Mouse (Mus musculus) cerebellum, adult 9-11 months (tissue): Measurements from ENCODE around the gene Ptpn14.

Source experiments
- DNase-seq: peaks from one replicate; pipeline ENCODE4 v3.0.0; 2022

Gene Ptpn14

GRCm38 (mm10) chr1:189772707-189773106 lies 44.6 kb downstream of the Ptpn14 start:
- no peak for DNase-seq

GRCm38 (mm10) chr1:189774778-189775177 lies 46.7 kb downstream of the Ptpn14 start:
- no peak for DNase-seq

DNA sequence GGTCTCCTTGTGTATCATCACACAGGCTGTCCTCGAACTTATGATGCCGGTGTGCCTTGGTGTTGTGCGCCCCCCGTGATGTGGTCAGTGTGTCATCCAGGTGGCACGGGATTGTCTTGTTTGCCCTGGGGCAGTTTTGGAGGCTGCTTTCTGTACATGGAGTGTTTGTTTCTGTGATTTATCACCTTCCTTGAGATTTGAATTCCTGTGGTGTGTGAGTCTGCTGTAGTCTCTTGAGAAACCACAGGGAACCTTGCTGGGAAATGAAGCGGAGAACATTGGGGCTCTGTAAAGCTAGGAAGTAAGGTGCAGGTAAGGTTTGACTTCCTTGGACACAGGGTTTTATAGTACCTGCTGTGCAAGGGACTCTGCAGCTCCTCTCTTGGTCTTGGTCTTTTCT lies 49.1 kb downstream of the Ptpn14 start:
- DNase-seq: no peak

- DNase-seq: no peak
These were observed 50.3 kb downstream of the Ptpn14 start for GRCm38 (mm10) chr1:189778343-189778742.

GRCm38 (mm10) chr1:189779226-189779625 lies 51.2 kb downstream of the Ptpn14 start:
- no peak for DNase-seq

- no peak for DNase-seq
These were observed 53.8 kb downstream of the Ptpn14 start for GRCm38 (mm10) chr1:189781721-189782345.

- no peak for DNase-seq
These were observed 54.6 kb downstream of the Ptpn14 start for GRCm38 (mm10) chr1:189782709-189783108.

GRCm38 (mm10) chr1:189784503-189784902 lies 56.4 kb downstream of the Ptpn14 start:
- no peak for DNase-seq

DNA sequence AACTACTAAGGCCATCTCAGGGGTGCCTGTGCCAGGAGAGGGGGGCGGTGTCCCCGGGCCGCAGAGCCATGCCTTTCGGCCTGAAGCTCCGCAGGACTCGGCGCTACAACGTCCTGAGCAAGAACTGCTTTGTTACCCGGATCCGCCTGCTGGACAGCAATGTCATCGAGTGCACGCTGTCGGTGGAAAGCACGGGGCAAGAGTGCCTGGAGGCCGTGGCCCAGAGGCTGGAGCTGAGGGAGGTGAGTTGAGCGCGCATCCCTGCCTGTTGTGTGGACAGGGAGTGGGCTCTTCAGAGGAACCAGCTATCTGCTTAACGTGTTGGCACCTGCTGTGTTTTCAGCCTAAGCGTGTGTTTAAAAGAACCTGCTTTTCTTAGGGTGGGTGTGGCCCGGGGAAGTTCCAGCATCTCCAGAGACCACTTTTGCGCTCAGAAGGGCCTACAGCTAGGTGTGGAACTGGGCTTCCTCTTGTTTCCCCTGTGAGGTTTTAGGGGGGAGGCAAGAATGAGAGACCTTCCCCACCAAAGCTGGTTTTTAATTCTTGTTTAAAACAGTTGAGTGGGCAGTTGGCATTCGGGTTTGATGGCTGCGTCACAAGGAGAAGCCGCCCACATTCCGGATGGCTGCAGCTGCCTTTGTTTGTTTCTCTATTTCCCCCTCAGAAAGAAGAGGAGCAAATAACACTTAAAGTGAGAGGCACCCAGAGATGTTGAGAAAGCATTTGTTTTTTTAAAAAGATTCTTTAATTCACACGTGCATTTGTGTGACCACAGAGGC lies 58.8 kb downstream of the Ptpn14 start:
- no peak for DNase-seq

- no peak for DNase-seq
These were observed 61.5 kb downstream of the Ptpn14 start for GRCm38 (mm10) chr1:189789545-189789944.

DNA sequence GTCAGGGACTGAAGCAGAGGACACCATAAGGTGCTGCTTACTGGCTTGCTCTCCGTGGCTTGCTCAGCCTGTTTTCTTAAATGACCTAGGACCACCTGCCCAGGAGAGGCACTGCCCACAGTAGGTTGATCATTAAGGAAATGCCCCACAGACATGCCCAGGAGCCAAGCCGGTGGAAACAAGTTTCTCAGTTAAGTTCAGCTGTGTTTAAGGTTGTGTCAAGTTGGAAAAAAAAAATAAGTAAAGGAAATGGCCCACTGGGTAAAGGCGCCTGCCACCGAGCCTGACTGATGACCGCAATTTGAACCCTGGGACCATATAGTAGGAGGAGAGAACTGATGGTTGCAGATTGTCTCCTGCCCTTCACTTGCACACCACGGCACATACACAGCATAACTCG lies 62.6 kb downstream of the Ptpn14 start:
- DNase-seq: no peak

DNA sequence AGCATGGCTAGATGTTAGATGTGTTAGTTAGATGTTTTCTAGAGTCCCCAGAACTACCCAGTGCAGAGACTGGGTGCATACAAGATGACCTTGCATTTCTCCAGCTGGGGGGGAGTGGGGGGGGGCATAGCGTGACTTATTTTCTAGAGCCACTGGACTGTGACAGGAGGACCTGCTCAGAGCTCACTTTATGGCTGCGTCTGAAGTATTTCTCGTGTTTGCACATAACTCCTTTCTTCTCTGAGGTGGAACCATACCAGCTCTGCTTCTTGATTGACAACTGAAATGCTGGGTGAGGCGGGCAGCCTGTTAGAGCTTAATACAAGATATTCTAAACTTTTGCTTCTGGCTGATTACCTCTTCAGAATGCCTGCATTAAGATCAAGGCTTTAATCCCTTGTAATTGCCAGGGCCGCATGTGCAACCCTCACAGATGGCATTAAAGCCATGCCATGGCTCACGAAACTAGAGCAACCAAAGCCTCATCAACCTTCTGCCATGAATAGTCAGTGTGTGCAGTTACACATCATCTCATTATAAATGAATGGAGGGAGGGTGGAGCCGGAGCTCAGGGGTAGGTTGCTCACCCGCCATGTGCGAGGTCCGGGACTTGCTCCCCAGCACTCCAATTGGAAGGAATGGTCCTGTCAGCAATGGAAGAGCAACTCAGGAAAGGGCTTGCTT lies 63.6 kb downstream of the Ptpn14 start:
- no peak for DNase-seq

DNA sequence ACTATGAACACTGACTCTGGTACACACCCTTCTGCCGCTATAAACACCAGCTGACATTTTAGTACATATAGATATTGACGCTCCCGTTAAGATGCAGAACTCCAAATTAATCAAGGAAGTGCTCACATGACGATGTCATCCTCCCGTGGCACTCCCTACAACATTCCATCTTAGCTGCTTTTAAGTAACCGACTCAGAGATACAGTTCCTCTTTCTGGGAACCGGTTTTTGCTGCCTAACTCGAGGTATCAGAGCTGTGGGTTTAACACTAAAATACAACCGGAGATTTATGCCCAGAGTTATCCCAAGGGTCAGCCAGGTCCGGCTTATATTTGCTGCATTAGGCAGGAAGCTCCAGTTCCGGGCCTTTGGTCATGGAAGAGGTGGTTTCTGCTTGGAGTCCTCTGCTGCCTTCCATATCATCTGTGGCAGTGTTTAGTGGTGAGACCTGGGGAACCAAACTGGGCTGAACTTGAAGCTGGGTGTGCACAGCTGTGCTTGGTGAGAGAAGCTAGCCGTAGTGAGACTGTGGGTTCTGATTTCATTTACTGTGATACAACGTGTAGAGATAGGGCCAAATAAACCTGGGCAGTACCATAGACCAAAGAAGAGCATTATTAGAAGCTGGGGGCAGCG lies 64.6 kb downstream of the Ptpn14 start:
- DNase-seq: no peak

- DNase-seq: no peak
These were observed 70.9 kb downstream of the Ptpn14 start for GRCm38 (mm10) chr1:189798949-189799348.

- peak; percentile 3 for DNase-seq
These were observed 72.3 kb downstream of the Ptpn14 start for GRCm38 (mm10) chr1:189800211-189800961.

- DNase-seq: no peak
These were observed 73.2 kb downstream of the Ptpn14 start for GRCm38 (mm10) chr1:189801303-189801702.

- DNase-seq: no peak
These were observed 74.5 kb downstream of the Ptpn14 start for GRCm38 (mm10) chr1:189802575-189802974.

DNA sequence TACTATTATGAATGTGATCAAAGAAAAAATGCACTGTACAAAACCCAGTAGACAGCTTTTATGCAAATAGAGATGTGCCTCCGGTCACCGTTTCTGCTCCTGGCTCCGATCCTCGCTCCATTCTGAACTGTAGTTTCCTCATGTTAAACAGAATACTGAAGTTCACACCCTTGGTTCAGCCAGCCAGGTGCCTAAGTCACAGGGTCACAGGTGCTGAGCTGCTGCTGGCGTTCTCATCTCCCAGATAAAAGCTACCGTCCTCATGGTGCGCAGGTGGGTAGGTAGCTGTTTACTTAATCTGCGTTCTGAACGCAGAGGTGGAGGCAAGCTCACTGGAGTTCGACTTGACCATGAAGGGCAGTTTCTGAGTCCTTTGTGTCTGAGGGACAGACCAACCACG lies 75.7 kb downstream of the Ptpn14 start:
- DNase-seq: no peak

DNA sequence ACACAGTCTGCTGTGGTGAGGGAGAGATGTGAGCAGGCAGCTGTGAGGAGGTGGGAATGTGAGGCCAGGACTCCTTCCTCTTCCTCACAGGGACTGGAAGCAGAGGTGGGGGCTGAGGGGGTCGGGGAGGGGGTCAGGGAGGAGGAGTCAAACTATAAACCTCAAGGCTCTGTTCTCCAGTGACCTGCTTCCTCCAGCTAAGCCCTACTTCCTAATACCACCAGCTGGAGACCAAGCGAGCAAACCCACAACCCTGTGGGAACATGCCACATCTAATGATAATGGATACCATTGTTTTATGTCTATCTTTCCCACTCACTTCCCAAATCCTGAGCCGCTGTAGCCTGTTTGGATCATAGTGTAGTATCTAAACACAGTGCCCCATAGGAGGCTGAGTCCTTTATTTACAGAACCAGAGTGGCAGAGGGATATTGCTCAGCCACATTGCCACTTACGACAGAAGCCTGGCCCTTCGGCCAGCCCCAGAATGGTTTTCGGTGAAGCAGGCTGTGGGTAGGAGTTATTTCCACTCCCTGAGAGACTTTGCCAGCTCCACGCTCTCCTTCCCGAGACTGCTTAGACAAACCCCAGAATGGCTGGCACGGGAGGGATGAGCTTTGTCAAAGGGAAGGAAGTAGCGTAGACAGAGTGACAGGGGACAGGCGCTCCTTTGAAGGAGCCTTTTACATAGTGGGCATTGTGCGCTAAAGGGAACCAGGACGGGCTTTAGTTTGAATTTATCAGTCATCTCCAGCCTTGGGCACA lies 78.6 kb downstream of the Ptpn14 start:
- DNase-seq: no peak

GRCm38 (mm10) chr1:189808015-189808414 lies 79.9 kb downstream of the Ptpn14 start:
- no peak for DNase-seq

- no peak for DNase-seq
These were observed 80.4 kb downstream of the Ptpn14 start for GRCm38 (mm10) chr1:189808453-189808852.

DNA sequence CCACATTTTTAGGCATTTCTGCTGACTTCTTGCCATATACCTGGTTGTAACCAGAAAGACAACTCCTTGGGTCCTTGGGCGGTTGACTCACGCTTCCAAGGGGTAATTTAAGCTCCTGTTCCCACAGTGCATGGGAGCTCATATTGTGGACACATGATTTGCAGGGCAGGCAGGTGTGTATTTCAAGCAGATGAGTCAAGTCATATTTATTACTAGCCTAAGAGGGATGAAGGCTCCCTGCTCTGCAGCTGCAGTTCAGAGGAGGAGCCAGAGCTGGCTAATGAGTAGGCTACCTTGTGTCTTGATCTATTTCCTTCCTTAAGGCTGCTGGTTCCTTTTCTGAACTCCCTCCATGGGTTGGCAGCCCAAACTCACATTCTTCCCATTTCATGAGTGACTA lies 83.7 kb downstream of the Ptpn14 start:
- DNase-seq: no peak
